Mouse (Mus musculus): ENCODE measurements around the gene Ppp2r5c.

DNA sequence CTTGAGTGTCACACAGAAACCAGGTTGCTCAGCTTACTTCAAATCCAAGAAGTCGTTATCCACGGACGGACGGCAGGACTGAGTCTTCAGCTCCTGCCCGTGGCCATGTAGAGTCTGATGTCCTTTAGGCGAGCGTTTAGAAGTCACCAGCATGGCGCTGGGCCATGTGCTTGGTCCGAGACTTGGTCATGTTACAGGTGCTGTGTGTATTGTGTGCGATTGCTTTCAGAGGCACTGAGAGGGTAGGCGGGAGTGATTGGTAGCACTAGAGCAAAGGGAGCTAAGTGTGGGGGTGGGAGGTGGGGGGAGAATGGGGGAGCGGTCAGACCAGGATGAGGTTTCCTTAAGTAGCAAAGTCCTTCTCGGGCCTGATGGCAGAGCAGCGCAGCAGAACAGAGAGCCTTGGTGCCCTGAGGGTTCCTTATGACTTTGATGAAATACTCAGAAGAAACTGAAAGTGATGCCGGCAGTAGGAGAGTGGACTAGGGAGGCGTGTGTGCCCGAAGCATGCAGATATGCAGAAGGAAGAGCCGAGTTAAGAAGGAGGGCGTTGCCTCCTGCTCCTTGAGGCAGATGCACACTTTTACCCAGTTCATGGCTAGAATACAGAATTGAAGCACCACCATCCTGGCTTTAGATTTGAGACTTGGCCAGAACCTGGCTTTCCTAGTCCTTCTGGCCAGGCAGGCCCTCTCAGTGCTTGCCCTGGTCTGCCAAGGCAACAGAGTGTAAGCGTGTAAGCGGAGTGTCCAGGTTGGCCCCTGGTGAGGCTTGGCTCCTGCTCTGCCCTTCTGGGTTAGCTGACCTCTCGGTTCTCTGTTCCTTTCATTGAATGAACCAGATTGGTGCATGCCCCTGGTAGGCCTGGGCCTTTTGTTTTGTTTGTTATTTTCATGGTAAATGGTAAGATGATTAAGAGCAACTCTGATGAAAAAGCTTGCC is 51.6 kb downstream of the Ppp2r5c start:
- TF ChIP-seq POLR2A (IDR thresholded peaks at IDR 0.05; ENCODE audit: low read depth, low read length): no peak
- no peak for TF ChIP-seq CTCF (IDR thresholded peaks at IDR 0.05; ENCODE audit: borderline replicate concordance, insufficient read depth, low read length)
